Mouse (Mus musculus) limb, embryonic 14.5 days (tissue): ENCODE measurements around the gene Zcchc13. TPM values are rescaled to one million over a fixed set of nuclear protein-coding genes. Genes with fewer than 3 reads are reported as not detected.

Experiments used
- ATAC-seq: fragments of 200-750 bp; cut with Nextera tagmentation; 2 replicates; pipeline ENCODE4 v1.8.0; 2017; ENCODE audit warnings: low read depth, moderate number of reproducible peaks, moderate TSS enrichment; ENCODE audit not compliant: low FRiP score
- DNase-seq: peaks from one replicate; pipeline ENCODE4 v3.0.0-alpha.2; 2015; ENCODE audit warnings: low spot score
- H3K27ac ChIP-seq: fragments of 300-500 bp; sonication (generic); replicated peaks from 2 replicates; pipeline ENCODE4 v1.5.1; 2014; ENCODE audit warnings: low read depth, mild to moderate bottlenecking, low read length, moderate library complexity, mixed read lengths
- H3K27me3 ChIP-seq: fragments of 300-500 bp; sonication (generic); 2 replicates; pipeline ENCODE4 v1.6.1; 2014; ENCODE audit warnings: low read length, mixed read lengths; ENCODE audit not compliant: control insufficient read depth, insufficient read depth
- H3K36me3 ChIP-seq: fragments of 300-500 bp; sonication (generic); 2 replicates; pipeline ENCODE4 v1.6.1; 2014; ENCODE audit warnings: mild to moderate bottlenecking, low read length, moderate library complexity, mixed read lengths; ENCODE audit not compliant: control insufficient read depth, insufficient read depth
- H3K4me1 ChIP-seq: fragments of 300-500 bp; sonication (generic); 2 replicates; pipeline ENCODE4 v1.6.1; 2014; ENCODE audit warnings: antibody characterized with exemption, low read length, mixed read lengths; ENCODE audit not compliant: control insufficient read depth, insufficient read depth
- H3K4me2 ChIP-seq: fragments of 300-500 bp; sonication (generic); replicated peaks from 2 replicates; pipeline ENCODE4 v1.6.1; 2014; ENCODE audit warnings: low read depth, mild to moderate bottlenecking, low read length, moderate library complexity; ENCODE audit not compliant: severe bottlenecking
- H3K4me3 ChIP-seq: fragments of 300-500 bp; sonication (generic); replicated peaks from 2 replicates; pipeline ENCODE4 v1.5.1; 2014; ENCODE audit warnings: low read length
- H3K9ac ChIP-seq: fragments of 300-500 bp; sonication (generic); 2 replicates; pipeline ENCODE4 v1.6.1; 2014; ENCODE audit warnings: mild to moderate bottlenecking, low read depth, low read length, moderate library complexity; ENCODE audit not compliant: severe bottlenecking
- H3K9me3 ChIP-seq: fragments of 300-500 bp; sonication (generic); 2 replicates; pipeline ENCODE4 v1.6.1; 2016; ENCODE audit warnings: low read length; ENCODE audit not compliant: control insufficient read depth
- POLR2A ChIP-seq: fragments of 200-500 bp; IDR thresholded peaks from 2 replicates; pipeline ENCODE4 v1.8.0; 2012; ENCODE audit warnings: inconsistent platforms, mild to moderate bottlenecking, moderate library complexity, borderline replicate concordance; ENCODE audit not compliant: insufficient read depth, insufficient read length; ENCODE audit errors: extremely low read depth
- WGBS: fragments of 180-500 bp; shearing (Covaris S2); extraction: QIAGEN DNeasy Blood & Tissue Kit; methylation state at CpG from one replicate; pipeline ENCODE4 v1.1.7; 2014; 5-methylcytosine and 5-hydroxymethylcytosine counted together
- polyA plus RNA-seq, 2 experiments: library from polyadenylated mRNA; depleted of rRNA in 1 of 2; stranded (reverse) in 1 of 2; unstranded in 1 of 2; fragments of >200 nt; fragmentation: Nextera tagmentation in 1 of 2; extraction: Ambion mirVana in 1 of 2; gene quantifications; 2 replicates each; pipeline versions ENCODE4 v1.2.1 to v1.2.3; 2012 to 2014

The Zcchc13 gene
- polyA plus RNA-seq (2012; rRNA removed), result not detected in 2 replicates
- polyA plus RNA-seq (2014; fragmentation: Nextera tagmentation; extraction: Ambion mirVana), result not detected in 2 replicates

- Histone ChIP-seq H3K4me1 (no peaks in the 10 kb centered on the region), H3K9me3 (no peaks in the 10 kb centered on the region), H3K27ac (no peak within 1 kb of the TSS), H3K27me3 (no peaks in the 10 kb centered on the region), H3K9ac (no peak within 1 kb of the TSS), H3K4me3 (no peak within 1 kb of the TSS), H3K4me2 (no peak within 1 kb of the TSS), H3K36me3 (no peaks in the 10 kb centered on the region)
- DNase-seq (no peak), ATAC-seq (no peak)
- WGBS, result 79% methylated on average over 12 of the region's 12 CpGs
- TF ChIP-seq POLR2A, result no peak
Observed at GRCm38 (mm10) chrX:103630303-103630702, at the start of gene Zcchc13. Gene Zcchc13, plus strand, starts transcription at chrX:103630586.

GRCm38 (mm10) chrX:103584262-103584661, 46.1 kb upstream of the Zcchc13 start:
- Histone ChIP-seq H3K36me3 (peaks cover 12% of the 10 kb centered on the region; the same call in 1 of the 2 replicates), H3K9me3 (no peaks in the 10 kb centered on the region), H3K9ac (no peak overlapping the region), H3K4me3 (no peak overlapping the region), H3K4me1 (no peaks in the 10 kb centered on the region), H3K27ac (no peak overlapping the region), H3K4me2 (no peak overlapping the region), H3K27me3 (no peaks in the 10 kb centered on the region)
- no peak for TF ChIP-seq POLR2A
- DNase-seq (no peak), ATAC-seq (no peak)
- 89% methylated on average over 1 of the region's 1 CpGs for WGBS

- Histone ChIP-seq H3K4me1 (no peaks in the 10 kb centered on the region), H3K9me3 (no peaks in the 10 kb centered on the region), H3K9ac (no peak overlapping the region), H3K4me2 (no peak overlapping the region), H3K27ac (no peak overlapping the region), H3K36me3 (peaks cover 7% of the 10 kb centered on the region), H3K27me3 (no peaks in the 10 kb centered on the region), H3K4me3 (no peak overlapping the region)
- no peak for TF ChIP-seq POLR2A
- 89% methylated on average over 6 of the region's 6 CpGs for WGBS
- no peak for ATAC-seq
- DNase-seq, result no peak
Observed at GRCm38 (mm10) chrX:103592056-103592455, 38.3 kb upstream of the Zcchc13 start.

GRCm38 (mm10) chrX:103602553-103602952, 27.8 kb upstream of the Zcchc13 start:
- no peaks in the 10 kb centered on the region for H3K27me3 ChIP-seq
- WGBS, result 94% methylated on average over 5 of the region's 5 CpGs
- DNase-seq (no peak), ATAC-seq (no peak)
- peaks cover 58% of the 10 kb centered on the region for H3K36me3 ChIP-seq
- H3K9ac ChIP-seq, result no peak overlapping the region
- no peak for TF ChIP-seq POLR2A
- H3K4me3 ChIP-seq, result no peak overlapping the region
- no peaks in the 10 kb centered on the region for H3K9me3 ChIP-seq
- no peak overlapping the region for H3K27ac ChIP-seq
- H3K4me2 ChIP-seq, result no peak overlapping the region
- no peaks in the 10 kb centered on the region for H3K4me1 ChIP-seq

GRCm38 (mm10) chrX:103604211-103604610, 26.2 kb upstream of the Zcchc13 start:
- Histone ChIP-seq H3K9me3 (no peaks in the 10 kb centered on the region), H3K27me3 (no peaks in the 10 kb centered on the region), H3K36me3 (peaks cover 54% of the 10 kb centered on the region), H3K4me1 (no peaks in the 10 kb centered on the region), H3K4me2 (no peak overlapping the region), H3K27ac (no peak overlapping the region), H3K9ac (no peak overlapping the region), H3K4me3 (no peak overlapping the region)
- DNase-seq, result no peak
- 91% methylated on average over 5 of the region's 5 CpGs for WGBS
- no peak for TF ChIP-seq POLR2A
- ATAC-seq, result no peak

- Histone ChIP-seq H3K36me3 (peaks cover 62% of the 10 kb centered on the region), H3K9ac (no peak overlapping the region), H3K4me1 (no peaks in the 10 kb centered on the region), H3K27me3 (no peaks in the 10 kb centered on the region), H3K27ac (no peak overlapping the region), H3K4me2 (no peak overlapping the region), H3K9me3 (no peaks in the 10 kb centered on the region), H3K4me3 (no peak overlapping the region)
- 91% methylated on average over 8 of the region's 8 CpGs for WGBS
- TF ChIP-seq POLR2A, result no peak
- DNase-seq (no peak), ATAC-seq (no peak)
Observed at GRCm38 (mm10) chrX:103605473-103605872, 24.9 kb upstream of the Zcchc13 start.
